Mouse (Mus musculus): ENCODE measurements at regions not wholly inside any gene's neighbourhood (a gene's known extent, or its start where the extent isn't known, plus 50 kb on each side); places are given as distances from the start of the nearest gene placed in this dataset.

- H3K4me3 ChIP-seq (replicated peaks; ENCODE audit: control insufficient read depth, low read depth, low read length) = no peak overlapping the region
- no peaks in the 10 kb centered on the region for H3K4me1 ChIP-seq (ENCODE audit: control insufficient read depth, insufficient read depth, low read length)
- H3K27ac ChIP-seq (ENCODE audit: control insufficient read depth, insufficient read depth, low read depth, low read length, poor library complexity) = no peak overlapping the region
- 84% methylated on average over 2 of the region's 2 CpGs for WGBS
- TF ChIP-seq POLR2A (IDR thresholded peaks at IDR 0.05; ENCODE audit: borderline replicate concordance, control insufficient read depth, low read depth, low read length) (no peak), CTCF (IDR thresholded peaks at IDR 0.05; ENCODE audit: control insufficient read depth, insufficient read depth, low read length) (no peak)
Measured at GRCm38 (mm10) chr13:101025488-101025887, 192.3 kb upstream of the Slc30a5 start.

GRCm38 (mm10) chr13:101024971-101025370 lies 191.7 kb upstream of the Slc30a5 start:
- Histone ChIP-seq H3K27ac (ENCODE audit: control insufficient read depth, insufficient read depth, low read depth, low read length, poor library complexity) (no peak overlapping the region), H3K4me3 (replicated peaks; ENCODE audit: control insufficient read depth, low read depth, low read length) (no peak overlapping the region), H3K4me1 (ENCODE audit: control insufficient read depth, insufficient read depth, low read length) (no peaks in the 10 kb centered on the region)
- TF ChIP-seq POLR2A (IDR thresholded peaks at IDR 0.05; ENCODE audit: borderline replicate concordance, control insufficient read depth, low read depth, low read length) (no peak), CTCF (IDR thresholded peaks at IDR 0.05; ENCODE audit: control insufficient read depth, insufficient read depth, low read length) (no peak)
- WGBS = 83% methylated on average over 2 of the region's 2 CpGs

GRCm38 (mm10) chr13:101019272-101019676 lies 186.0 kb upstream of the Slc30a5 start:
- H3K4me3 ChIP-seq (replicated peaks; ENCODE audit: control insufficient read depth, low read depth, low read length) = no peak overlapping the region
- no peak overlapping the region for H3K27ac ChIP-seq (ENCODE audit: control insufficient read depth, insufficient read depth, low read depth, low read length, poor library complexity)
- 77% methylated on average over 7 of the region's 7 CpGs for WGBS
- no peaks in the 10 kb centered on the region for H3K4me1 ChIP-seq (ENCODE audit: control insufficient read depth, insufficient read depth, low read length)
- TF ChIP-seq POLR2A (IDR thresholded peaks at IDR 0.05; ENCODE audit: borderline replicate concordance, control insufficient read depth, low read depth, low read length) (no peak), CTCF (IDR thresholded peaks at IDR 0.05; ENCODE audit: control insufficient read depth, insufficient read depth, low read length) (no peak)

GRCm38 (mm10) chr13:101017041-101017440 lies 183.8 kb upstream of the Slc30a5 start:
- H3K27ac ChIP-seq (ENCODE audit: control insufficient read depth, insufficient read depth, low read depth, low read length, poor library complexity) = no peak overlapping the region
- TF ChIP-seq POLR2A (IDR thresholded peaks at IDR 0.05; ENCODE audit: borderline replicate concordance, control insufficient read depth, low read depth, low read length) = no peak
- no peak for TF ChIP-seq CTCF (IDR thresholded peaks at IDR 0.05; ENCODE audit: control insufficient read depth, insufficient read depth, low read length)
- 70% methylated on average over 6 of the region's 6 CpGs for WGBS
- no peaks in the 10 kb centered on the region for H3K4me1 ChIP-seq (ENCODE audit: control insufficient read depth, insufficient read depth, low read length)
- no peak overlapping the region for H3K4me3 ChIP-seq (replicated peaks; ENCODE audit: control insufficient read depth, low read depth, low read length)

- Histone ChIP-seq H3K4me1 (ENCODE audit: control insufficient read depth, insufficient read depth, low read length) (no peaks in the 10 kb centered on the region), H3K27ac (ENCODE audit: control insufficient read depth, insufficient read depth, low read depth, low read length, poor library complexity) (no peak overlapping the region), H3K4me3 (replicated peaks; ENCODE audit: control insufficient read depth, low read depth, low read length) (no peak overlapping the region)
- 74% methylated on average over 1 of the region's 1 CpGs for WGBS
- no peak for TF ChIP-seq POLR2A (IDR thresholded peaks at IDR 0.05; ENCODE audit: borderline replicate concordance, control insufficient read depth, low read depth, low read length)
- no peak for TF ChIP-seq CTCF (IDR thresholded peaks at IDR 0.05; ENCODE audit: control insufficient read depth, insufficient read depth, low read length)
Measured at GRCm38 (mm10) chr13:101016181-101016580, 183.0 kb upstream of the Slc30a5 start.

- Histone ChIP-seq H3K4me1 (ENCODE audit: control insufficient read depth, insufficient read depth, low read length) (no peaks in the 10 kb centered on the region), H3K4me3 (replicated peaks; ENCODE audit: control insufficient read depth, low read depth, low read length) (no peak overlapping the region), H3K27ac (ENCODE audit: control insufficient read depth, insufficient read depth, low read depth, low read length, poor library complexity) (no peak overlapping the region)
- TF ChIP-seq CTCF (IDR thresholded peaks at IDR 0.05; ENCODE audit: control insufficient read depth, insufficient read depth, low read length) (no peak), POLR2A (IDR thresholded peaks at IDR 0.05; ENCODE audit: borderline replicate concordance, control insufficient read depth, low read depth, low read length) (no peak)
- 70% methylated on average over 3 of the region's 3 CpGs for WGBS
Measured at GRCm38 (mm10) chr13:101015435-101015834, 182.2 kb upstream of the Slc30a5 start.

GRCm38 (mm10) chr13:101013604-101014003 lies 180.4 kb upstream of the Slc30a5 start:
- Histone ChIP-seq H3K27ac (ENCODE audit: control insufficient read depth, insufficient read depth, low read depth, low read length, poor library complexity) (no peak overlapping the region), H3K4me1 (ENCODE audit: control insufficient read depth, insufficient read depth, low read length) (no peaks in the 10 kb centered on the region), H3K4me3 (replicated peaks; ENCODE audit: control insufficient read depth, low read depth, low read length) (no peak overlapping the region)
- TF ChIP-seq CTCF (IDR thresholded peaks at IDR 0.05; ENCODE audit: control insufficient read depth, insufficient read depth, low read length) (no peak), POLR2A (IDR thresholded peaks at IDR 0.05; ENCODE audit: borderline replicate concordance, control insufficient read depth, low read depth, low read length) (no peak)
- WGBS = 80% methylated on average over 2 of the region's 2 CpGs

GRCm38 (mm10) chr13:100990646-100991045 lies 157.4 kb upstream of the Slc30a5 start:
- Histone ChIP-seq H3K27ac (ENCODE audit: control insufficient read depth, insufficient read depth, low read depth, low read length, poor library complexity) (no peak overlapping the region; the same call in 1 of the 2 replicates), H3K4me3 (replicated peaks; ENCODE audit: control insufficient read depth, low read depth, low read length) (no peak overlapping the region), H3K4me1 (ENCODE audit: control insufficient read depth, insufficient read depth, low read length) (no peaks in the 10 kb centered on the region)
- TF ChIP-seq POLR2A (IDR thresholded peaks at IDR 0.05; ENCODE audit: borderline replicate concordance, control insufficient read depth, low read depth, low read length) (no peak), CTCF (IDR thresholded peaks at IDR 0.05; ENCODE audit: control insufficient read depth, insufficient read depth, low read length) (no peak)
- WGBS = 83% methylated on average over 2 of the region's 2 CpGs
